Mouse (Mus musculus): ENCODE measurements around the gene Nrd1.
A peak's percentile ranks its signal among the peaks of the same experiment; 100 is the strongest.

Gene Nrd1

DNA sequence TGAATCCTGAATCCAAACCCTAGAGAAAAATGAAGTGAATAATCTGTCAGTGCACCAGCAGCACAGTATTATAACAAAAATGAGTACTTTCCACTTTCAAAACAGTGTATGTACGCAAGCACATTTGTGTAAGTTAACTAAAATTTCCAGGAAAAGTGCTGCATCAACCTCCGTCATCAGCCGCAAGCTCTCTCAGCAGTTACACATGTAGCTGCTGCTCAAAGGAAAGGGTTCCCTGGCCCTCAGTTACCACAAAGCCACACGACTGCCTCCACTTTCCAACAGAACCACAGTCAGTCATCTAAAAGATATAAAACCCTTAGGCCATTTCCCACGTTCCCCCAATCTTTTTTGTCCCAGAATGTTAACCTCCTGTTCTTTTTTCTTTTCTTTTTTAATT lies 102.1 kb downstream of the Nrd1 start:
- no peak for DNase-seq

DNA sequence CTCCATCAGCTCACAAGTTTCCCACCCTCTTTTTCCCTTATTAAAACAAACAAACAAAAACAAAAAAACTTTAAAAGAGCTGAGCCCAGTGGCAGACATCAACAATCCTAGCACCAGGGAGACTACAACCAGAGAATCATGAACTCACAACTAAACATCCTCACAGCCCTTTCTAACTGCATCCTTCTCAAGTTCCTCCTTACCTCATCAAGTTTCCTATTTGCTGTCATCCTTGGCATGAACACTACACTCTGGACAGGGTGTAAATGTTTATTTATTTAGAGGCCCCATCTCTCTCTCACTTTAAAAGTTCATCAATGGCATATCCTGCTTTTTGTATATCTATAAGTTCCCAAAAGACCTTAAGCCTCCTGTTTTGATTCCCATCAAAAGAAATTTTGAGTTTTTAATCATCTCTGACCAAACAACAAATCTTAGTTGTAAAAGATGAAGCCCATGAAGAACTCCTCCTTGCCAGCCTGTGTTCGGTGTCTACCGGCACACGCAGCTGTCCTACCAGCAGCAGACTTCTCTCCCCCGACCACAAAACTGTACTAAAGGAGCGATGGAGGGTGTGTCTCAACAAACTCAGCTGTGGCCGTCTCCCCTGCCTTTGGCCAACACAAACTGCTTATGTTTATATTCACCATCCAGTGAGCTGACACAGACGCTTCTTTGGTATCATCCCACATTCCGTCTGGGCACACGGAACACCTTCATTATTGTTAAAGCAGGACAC lies 102.9 kb downstream of the Nrd1 start:
- no peak for DNase-seq

- no peak for DNase-seq
Measured at GRCm38 (mm10) chr4:109105254-109105653, 104.8 kb downstream of the Nrd1 start.

- DNase-seq: no peak
Measured at GRCm38 (mm10) chr4:109106034-109106433, 105.6 kb downstream of the Nrd1 start.

DNA sequence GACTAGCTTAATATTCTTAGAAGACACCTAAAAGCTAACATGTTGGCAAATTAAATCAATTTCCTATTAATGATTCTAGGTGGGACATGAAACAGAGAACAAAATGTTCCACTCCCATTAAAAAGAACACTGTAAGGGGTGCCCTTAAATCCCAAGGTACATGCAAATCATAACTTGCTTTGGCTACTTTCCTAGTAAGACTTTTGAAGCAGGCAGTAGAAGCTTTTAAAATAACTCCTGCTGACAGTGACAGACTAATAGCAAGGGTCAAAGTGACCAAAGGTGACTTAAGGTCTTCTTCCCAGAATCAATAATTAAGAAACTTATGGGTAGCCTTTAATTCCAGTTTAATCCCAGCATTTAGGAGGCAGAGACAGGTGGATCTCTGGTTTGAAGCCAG lies 106.1 kb downstream of the Nrd1 start:
- peak in 1 of 2 experiments; percentile 36 for DNase-seq

GRCm38 (mm10) chr4:109109012-109109411 lies 108.6 kb downstream of the Nrd1 start:
- peak in 1 of 2 experiments; percentile 30 for DNase-seq

DNA sequence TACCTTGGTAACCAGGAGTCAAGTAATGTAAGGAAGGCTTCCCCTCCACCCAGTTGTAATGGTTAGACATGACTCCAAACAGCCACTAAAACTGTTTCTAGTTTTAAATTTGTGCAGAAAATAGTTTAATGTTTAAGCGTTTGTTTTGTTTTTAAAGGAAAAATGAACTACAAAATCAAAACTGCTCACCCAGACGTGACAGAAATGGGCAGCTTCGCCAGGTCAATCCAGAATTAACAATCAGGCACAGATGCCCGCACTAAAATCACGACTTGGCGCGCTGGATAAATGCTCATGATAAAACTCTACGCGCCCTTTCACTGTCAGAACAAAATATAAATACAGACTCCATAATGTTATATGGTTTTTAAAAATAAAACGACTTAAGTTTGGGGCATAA lies 109.2 kb downstream of the Nrd1 start:
- peak; percentile 59 to 67 for DNase-seq

GRCm38 (mm10) chr4:109110978-109111377 lies 110.5 kb downstream of the Nrd1 start:
- no peak for DNase-seq
